Mouse (Mus musculus) liver, adult 2 months (tissue): ENCODE results near the gene Rnf183.

Experiments
- CTCF ChIP-seq: fragments of 200-500 bp; IDR thresholded peaks from 2 replicates; pipeline ENCODE4 v1.5.1; 2011; ENCODE audit warnings: low read depth, low read length, control low read depth
- POLR2A ChIP-seq: fragments of 200-500 bp; IDR thresholded peaks from 2 replicates; pipeline ENCODE4 v1.6.1; 2011; ENCODE audit warnings: low read length, control low read depth; ENCODE audit not compliant: insufficient read depth; ENCODE audit errors: extremely low read depth

DNA sequence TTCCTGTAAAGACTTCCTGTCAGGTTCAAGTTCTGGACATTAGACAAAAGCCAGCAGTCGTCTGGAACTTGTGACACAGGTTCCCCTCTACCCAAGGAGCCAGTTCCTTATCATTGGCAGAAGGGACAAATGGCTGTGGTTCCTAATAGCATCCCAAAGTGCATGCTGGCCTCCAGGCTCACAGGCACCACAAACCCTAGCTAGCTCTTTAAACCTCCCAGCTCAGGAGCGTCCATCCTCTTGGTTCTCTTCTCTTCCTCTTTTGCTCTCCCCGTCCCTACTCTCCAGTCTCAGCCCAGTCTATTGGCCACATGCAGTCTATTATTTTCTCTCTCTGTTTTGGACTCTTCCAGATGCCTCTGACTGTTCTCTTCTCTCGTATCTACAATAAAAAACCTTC is 4.7 kb upstream of the Rnf183 start:
- TF ChIP-seq POLR2A (no peak), CTCF (no peak)
